Mouse (Mus musculus) cerebellum, adult 18-20 months (tissue): ENCODE measurements around the gene Mbl2.
A peak's percentile ranks its signal among the peaks of the same experiment; 100 is the strongest.
"Not testable (repeated sequence)": the region's sequence is repeated elsewhere in the genome, so short reads cannot be mapped to it uniquely, and the experiment has no call there.

Experiments used
- DNase-seq, 2 experiments: peaks; one replicate each; pipeline ENCODE4 v3.0.0; 2021

The Mbl2 gene

DNA sequence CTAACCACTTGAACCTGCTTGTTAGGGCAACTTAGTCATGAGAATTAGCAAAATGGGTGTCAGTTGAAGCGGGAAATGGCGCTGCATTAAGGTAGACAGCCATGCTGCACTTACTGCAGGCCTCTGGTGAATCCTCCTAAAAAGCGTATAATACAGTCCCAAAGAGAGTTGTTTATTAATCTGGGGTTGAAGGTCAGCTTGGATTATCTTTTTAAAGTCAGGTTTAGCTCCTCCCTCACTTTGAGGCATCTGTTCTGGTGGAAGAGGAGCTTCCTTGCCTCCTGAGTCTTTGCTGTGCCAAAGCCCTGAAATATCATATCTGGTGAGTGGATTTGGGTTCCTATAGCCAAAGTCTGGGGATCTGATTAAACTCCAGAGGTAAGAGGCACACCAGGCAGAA lies at the start of gene Mbl2:
Gene Mbl2, plus strand, starts transcription at position 252 of the 400 bp plus-strand sequence.
- DNase-seq, result no peak

GRCm38 (mm10) chr19:30185536-30185935 lies 47.2 kb upstream of the Mbl2 start:
- DNase-seq, result no peak

- DNase-seq, result no peak
Observed at GRCm38 (mm10) chr19:30187232-30187631, 45.5 kb upstream of the Mbl2 start.

DNA sequence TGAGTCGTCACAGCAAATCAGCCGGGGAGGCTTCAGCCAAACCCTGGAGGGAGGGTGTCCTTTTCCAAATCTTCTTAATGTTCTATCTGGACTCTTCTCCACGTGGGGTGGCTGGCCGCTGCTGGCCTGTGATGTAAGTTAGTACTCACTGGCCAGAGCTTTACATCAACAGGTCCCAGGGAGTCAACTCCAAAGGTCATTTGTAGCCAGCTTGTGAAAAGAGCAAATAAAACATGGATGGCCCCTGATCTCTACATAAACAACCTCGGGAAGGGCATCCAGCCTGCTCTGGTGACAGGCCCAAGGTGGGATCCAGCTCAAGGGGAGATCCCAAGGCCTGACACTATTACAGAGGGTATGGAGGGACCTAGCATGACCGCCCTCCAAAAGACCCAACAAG lies 37.7 kb upstream of the Mbl2 start:
- DNase-seq, result no peak

GRCm38 (mm10) chr19:30202177-30202576 lies 30.6 kb upstream of the Mbl2 start:
- DNase-seq, result no peak

- DNase-seq, result peak; percentile 14 to 39
Observed at GRCm38 (mm10) chr19:30205159-30205816, 27.5 kb upstream of the Mbl2 start.

GRCm38 (mm10) chr19:30205874-30206273 lies 26.9 kb upstream of the Mbl2 start:
- DNase-seq, result no peak

GRCm38 (mm10) chr19:30206981-30207380 lies 25.8 kb upstream of the Mbl2 start:
- no peak for DNase-seq

- DNase-seq, result not testable (repeated sequence)
Observed at GRCm38 (mm10) chr19:30209006-30209405, 23.7 kb upstream of the Mbl2 start.

DNA sequence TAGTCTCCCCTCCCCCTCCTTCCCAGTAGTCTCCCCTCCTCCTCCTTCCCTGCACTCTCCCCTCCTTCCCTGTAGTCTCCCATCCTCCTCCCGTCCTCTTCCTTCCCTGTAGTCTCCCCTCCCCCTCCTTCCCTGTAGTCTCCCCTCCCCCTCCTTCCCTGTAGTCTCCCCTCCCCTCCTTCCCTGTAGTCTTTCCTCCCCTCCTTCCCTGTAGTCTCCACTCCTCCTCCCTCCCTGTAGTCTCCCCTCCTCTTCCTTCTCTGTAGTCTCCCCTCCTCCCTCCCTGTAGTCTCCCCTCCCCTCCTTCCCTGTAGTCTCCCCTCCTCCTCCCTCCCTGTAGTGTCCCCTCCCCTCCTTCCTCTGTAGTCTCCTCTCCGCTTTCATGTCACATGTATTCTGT lies 18.7 kb upstream of the Mbl2 start:
- no peak for DNase-seq

GRCm38 (mm10) chr19:30215736-30216135 lies 17.0 kb upstream of the Mbl2 start:
- DNase-seq, result not testable (repeated sequence)

DNA sequence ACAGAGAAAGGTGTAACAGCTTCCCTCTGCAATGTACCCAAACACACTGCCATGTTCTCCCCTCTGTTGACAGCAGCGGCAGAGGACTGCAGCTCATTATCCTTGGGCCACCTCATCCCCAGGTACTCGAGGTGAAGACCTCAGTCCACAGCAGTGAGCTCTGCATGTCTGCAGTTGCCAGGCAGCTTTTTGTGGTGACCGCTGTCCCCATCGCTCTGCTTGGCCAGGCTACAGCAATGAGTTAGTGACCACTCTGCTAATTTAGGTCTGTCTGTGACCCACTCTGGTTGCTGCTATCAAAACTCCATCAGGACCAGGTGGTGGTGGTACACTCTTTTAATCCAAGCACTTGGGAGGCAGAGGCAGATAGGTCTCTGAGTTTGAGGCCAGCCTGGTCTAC lies 16.6 kb upstream of the Mbl2 start:
- no peak for DNase-seq

GRCm38 (mm10) chr19:30217335-30217734 lies 15.4 kb upstream of the Mbl2 start:
- DNase-seq, result peak; percentile 38 to 48

- not testable (repeated sequence) for DNase-seq
Observed at GRCm38 (mm10) chr19:30222593-30222992, 10.1 kb upstream of the Mbl2 start.

GRCm38 (mm10) chr19:30229477-30229876 lies 3.3 kb upstream of the Mbl2 start:
- DNase-seq, result no peak

GRCm38 (mm10) chr19:30234416-30234815 lies 1.7 kb downstream of the Mbl2 start:
- DNase-seq, result no peak

DNA sequence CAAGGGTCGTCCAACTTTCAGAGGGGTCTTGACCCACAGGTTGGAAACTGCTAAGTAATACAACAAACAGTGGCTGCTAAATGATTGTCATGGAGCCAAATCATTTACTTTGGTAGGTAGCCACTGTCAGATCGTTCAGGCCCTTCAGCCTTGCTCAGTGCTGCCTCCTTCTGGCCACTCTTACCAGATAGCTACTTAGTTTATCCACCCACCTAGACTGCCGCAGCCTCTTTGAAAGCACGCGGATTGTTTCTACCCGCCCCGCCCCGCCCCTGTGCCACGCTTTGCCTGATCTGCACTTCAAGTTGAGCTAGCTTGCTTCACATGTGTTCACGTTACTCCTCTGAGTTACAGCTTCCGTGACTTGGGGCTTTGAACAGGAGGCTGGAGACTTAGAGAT lies 14.6 kb downstream of the Mbl2 start:
- peak in 1 of 2 experiments; percentile 4 for DNase-seq

- peak; percentile 13 to 49 for DNase-seq
Observed at GRCm38 (mm10) chr19:30248822-30249221, 16.1 kb downstream of the Mbl2 start.

- no peak for DNase-seq
Observed at GRCm38 (mm10) chr19:30252253-30252652, 19.5 kb downstream of the Mbl2 start.

GRCm38 (mm10) chr19:30256339-30256738 lies 23.6 kb downstream of the Mbl2 start:
- no peak for DNase-seq

DNA sequence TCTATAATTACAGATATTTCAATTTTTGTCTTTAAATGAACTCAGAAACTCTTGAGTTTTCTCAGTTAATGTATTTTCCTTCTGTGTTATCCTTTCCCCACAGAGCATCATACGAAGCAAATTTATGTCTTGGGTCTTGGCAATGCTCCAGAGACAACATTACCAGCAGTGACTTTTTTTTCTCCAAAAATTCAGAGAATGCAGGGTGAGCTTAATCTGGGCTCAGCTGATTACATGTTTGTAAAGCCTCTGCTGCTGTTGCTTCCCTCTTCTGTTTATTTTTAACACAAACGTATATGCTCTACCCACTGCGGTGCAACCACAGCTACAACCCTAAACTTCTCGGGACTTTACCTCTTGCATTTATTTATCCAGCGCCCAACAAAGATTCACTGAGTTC lies 48.4 kb downstream of the Mbl2 start:
- no peak for DNase-seq

DNA sequence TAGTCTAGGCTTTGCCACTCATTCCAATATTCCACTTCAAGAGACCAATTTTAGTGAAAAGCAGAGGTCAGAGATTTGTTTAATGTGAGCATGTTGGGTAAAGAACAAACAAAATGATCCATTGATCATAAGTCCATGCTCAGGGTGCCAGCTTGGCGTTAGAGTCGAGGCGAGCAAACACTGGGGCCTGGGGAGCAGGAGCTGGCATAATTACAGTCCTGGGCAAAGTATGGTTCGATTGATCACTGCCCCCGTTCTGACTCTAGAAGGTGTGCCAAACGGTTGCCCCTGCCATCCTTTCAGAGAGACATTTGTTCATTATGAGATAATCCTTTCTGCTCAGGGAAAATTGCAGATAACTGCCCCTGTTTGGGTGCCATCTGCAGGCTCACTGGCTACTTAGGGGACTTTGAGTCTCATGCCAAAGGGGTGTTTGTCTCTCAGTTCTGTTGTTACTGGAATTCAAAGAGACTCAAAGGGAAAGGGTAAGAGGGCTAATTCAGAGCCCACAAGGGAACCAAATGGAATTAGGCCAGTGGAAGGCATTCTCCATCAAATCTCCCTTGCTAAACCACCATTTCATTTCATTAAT lies 55.3 kb downstream of the Mbl2 start:
- DNase-seq, result no peak
